Mouse (Mus musculus) hindbrain, embryonic 15.5 days (tissue): ENCODE data around the gene Moxd1. TPM values are rescaled to one million over a fixed set of nuclear protein-coding genes. Genes with fewer than 3 reads are reported as not detected.
A peak's percentile ranks its signal among the peaks of the same experiment; 100 is the strongest.

Source experiments
- ATAC-seq: fragments of 200-750 bp; cut with Nextera tagmentation; 2 replicates; pipeline ENCODE4 v1.8.0; 2017; ENCODE audit warnings: low read depth, moderate number of reproducible peaks, moderate TSS enrichment; ENCODE audit not compliant: low FRiP score
- H3K27ac ChIP-seq: fragments of 300-500 bp; sonication (generic); replicated peaks from 2 replicates; pipeline ENCODE4 v1.5.1; 2015; ENCODE audit warnings: mild to moderate bottlenecking, inconsistent platforms
- H3K27me3 ChIP-seq: fragments of 300-500 bp; sonication (generic); 2 replicates; pipeline ENCODE4 v1.6.1; 2015; ENCODE audit warnings: control low read depth, inconsistent platforms
- H3K36me3 ChIP-seq: fragments of 300-500 bp; sonication (generic); 2 replicates; pipeline ENCODE4 v1.6.1; 2015; ENCODE audit warnings: control low read depth, inconsistent platforms
- H3K4me1 ChIP-seq: fragments of 300-500 bp; sonication (generic); replicated peaks from 2 replicates; pipeline ENCODE4 v1.6.1; 2015; ENCODE audit warnings: control low read depth, inconsistent platforms
- H3K4me2 ChIP-seq: fragments of 300-500 bp; sonication (generic); 2 replicates; pipeline ENCODE4 v1.6.1; 2015; ENCODE audit warnings: moderate library complexity, mild to moderate bottlenecking, inconsistent platforms
- H3K4me3 ChIP-seq: fragments of 300-500 bp; sonication (generic); 2 replicates; pipeline ENCODE4 v1.5.1; 2015; ENCODE audit warnings: mild to moderate bottlenecking, inconsistent platforms
- H3K9ac ChIP-seq: fragments of 300-500 bp; sonication (generic); 2 replicates; pipeline ENCODE4 v1.6.1; 2015; ENCODE audit warnings: inconsistent platforms
- H3K9me3 ChIP-seq: fragments of 300-500 bp; sonication (generic); 2 replicates; pipeline ENCODE4 v1.6.1; 2016; ENCODE audit warnings: control low read depth, inconsistent platforms
- WGBS: fragments of 180-500 bp; shearing (Covaris S2); methylation state at CpG from one replicate; pipeline ENCODE4 v1.1.7; 2015; 5-methylcytosine and 5-hydroxymethylcytosine counted together
- polyA plus RNA-seq: library from polyadenylated mRNA; unstranded; fragments of >200 nt; fragmentation: Nextera tagmentation; extraction: Ambion mirVana; gene quantifications from 2 replicates; pipeline ENCODE4 v1.2.1, GENCODE M21; 2015

Gene Moxd1
- polyA plus RNA-seq, 1 experiment from 2014 or later = 6.8 TPM

- Histone ChIP-seq H3K4me1 (peaks cover 15% of the 10 kb centered on the region), H3K36me3 (no peaks in the 10 kb centered on the region), H3K27me3 (no peaks in the 10 kb centered on the region), H3K4me2 (no peak overlapping the region), H3K4me3 (no peak overlapping the region), H3K27ac (no peak overlapping the region), H3K9me3 (no peaks in the 10 kb centered on the region), H3K9ac (no peak overlapping the region)
- 78% methylated on average over 4 of the region's 4 CpGs for WGBS
- no peak for ATAC-seq
Measured at GRCm38 (mm10) chr10:24232281-24232680, 9.0 kb downstream of the Moxd1 start.

- peak overlapping the region; percentile 47 for H3K4me2 ChIP-seq
- H3K4me3 ChIP-seq = peak overlapping the region; percentile 7
- no peaks in the 10 kb centered on the region for H3K27me3 ChIP-seq
- no peaks in the 10 kb centered on the region for H3K9me3 ChIP-seq
- H3K4me1 ChIP-seq = peaks cover 9% of the 10 kb centered on the region; the same call in 1 of the 2 replicates
- H3K36me3 ChIP-seq = no peaks in the 10 kb centered on the region
- 37% methylated on average over 23 of the region's 23 CpGs for WGBS
- 0 out of 2 replicates have a peak, but pooled peaks have one; percentile 45 for ATAC-seq
- no peak overlapping the region for H3K27ac ChIP-seq
- H3K9ac ChIP-seq = peak overlapping the region; percentile 14; the same call in 1 of the 2 replicates
Measured at GRCm38 (mm10) chr10:24235426-24236283, 12.3 kb downstream of the Moxd1 start.

GRCm38 (mm10) chr10:24246815-24247214 is 23.5 kb downstream of the Moxd1 start:
- no peak overlapping the region for H3K9ac ChIP-seq
- no peaks in the 10 kb centered on the region for H3K9me3 ChIP-seq
- no peaks in the 10 kb centered on the region for H3K36me3 ChIP-seq
- H3K27ac ChIP-seq = no peak overlapping the region
- 92% methylated on average over 4 of the region's 4 CpGs for WGBS
- no peaks in the 10 kb centered on the region for H3K27me3 ChIP-seq
- no peak overlapping the region for H3K4me3 ChIP-seq
- H3K4me1 ChIP-seq = no peaks in the 10 kb centered on the region
- no peak overlapping the region for H3K4me2 ChIP-seq
- ATAC-seq = no peak

- H3K4me3 ChIP-seq = no peak overlapping the region
- no peak overlapping the region for H3K9ac ChIP-seq
- no peak for ATAC-seq
- no peaks in the 10 kb centered on the region for H3K9me3 ChIP-seq
- no peak overlapping the region for H3K4me2 ChIP-seq
- H3K4me1 ChIP-seq = no peaks in the 10 kb centered on the region
- H3K27ac ChIP-seq = no peak overlapping the region
- H3K36me3 ChIP-seq = no peaks in the 10 kb centered on the region
- H3K27me3 ChIP-seq = no peaks in the 10 kb centered on the region
Measured at GRCm38 (mm10) chr10:24248116-24248515, 24.8 kb downstream of the Moxd1 start.

GRCm38 (mm10) chr10:24251631-24252030 is 28.3 kb downstream of the Moxd1 start:
- Histone ChIP-seq H3K27ac (no peak overlapping the region), H3K27me3 (no peaks in the 10 kb centered on the region), H3K4me2 (no peak overlapping the region), H3K9me3 (no peaks in the 10 kb centered on the region), H3K4me3 (no peak overlapping the region), H3K36me3 (no peaks in the 10 kb centered on the region), H3K9ac (no peak overlapping the region), H3K4me1 (no peaks in the 10 kb centered on the region)
- no peak for ATAC-seq

- Histone ChIP-seq H3K27me3 (no peaks in the 10 kb centered on the region), H3K4me3 (no peak overlapping the region), H3K9me3 (no peaks in the 10 kb centered on the region), H3K9ac (no peak overlapping the region), H3K27ac (no peak overlapping the region), H3K36me3 (no peaks in the 10 kb centered on the region), H3K4me1 (no peaks in the 10 kb centered on the region), H3K4me2 (no peak overlapping the region)
- ATAC-seq = no peak
- 83% methylated on average over 7 of the region's 7 CpGs for WGBS
Measured at GRCm38 (mm10) chr10:24258150-24258549, 34.8 kb downstream of the Moxd1 start.

- Histone ChIP-seq H3K9me3 (no peaks in the 10 kb centered on the region), H3K4me3 (no peak overlapping the region), H3K27me3 (no peaks in the 10 kb centered on the region), H3K9ac (no peak overlapping the region), H3K4me1 (no peaks in the 10 kb centered on the region), H3K27ac (no peak overlapping the region), H3K36me3 (no peaks in the 10 kb centered on the region), H3K4me2 (no peak overlapping the region)
- ATAC-seq = no peak
- WGBS = 36% methylated on average over 3 of the region's 3 CpGs
Measured at GRCm38 (mm10) chr10:24258885-24259284, 35.6 kb downstream of the Moxd1 start.

- ATAC-seq = no peak
- no peaks in the 10 kb centered on the region for H3K4me1 ChIP-seq
- WGBS = 82% methylated on average over 5 of the region's 5 CpGs
Measured at GRCm38 (mm10) chr10:24259794-24260590, 36.7 kb downstream of the Moxd1 start.

GRCm38 (mm10) chr10:24267520-24267919 is 44.2 kb downstream of the Moxd1 start:
- H3K27me3 ChIP-seq = no peaks in the 10 kb centered on the region
- no peak overlapping the region for H3K4me3 ChIP-seq
- no peaks in the 10 kb centered on the region for H3K9me3 ChIP-seq
- no peak for ATAC-seq
- WGBS = 64% methylated on average over 2 of the region's 2 CpGs
- H3K36me3 ChIP-seq = no peaks in the 10 kb centered on the region
- no peak overlapping the region for H3K9ac ChIP-seq
- no peak overlapping the region for H3K27ac ChIP-seq
- H3K4me2 ChIP-seq = no peak overlapping the region
- H3K4me1 ChIP-seq = no peaks in the 10 kb centered on the region

More at GRCm38 (mm10) chr10:24259794-24260590, 36.7 kb downstream of the Moxd1 start:
- no peak overlapping the region for H3K9ac ChIP-seq
- no peaks in the 10 kb centered on the region for H3K27me3 ChIP-seq
- H3K9me3 ChIP-seq = no peaks in the 10 kb centered on the region
- H3K36me3 ChIP-seq = no peaks in the 10 kb centered on the region
- H3K27ac ChIP-seq = no peak overlapping the region
- no peak overlapping the region for H3K4me3 ChIP-seq
- no peak overlapping the region for H3K4me2 ChIP-seq

- Histone ChIP-seq H3K9ac (no peak overlapping the region), H3K27ac (no peak overlapping the region), H3K9me3 (no peaks in the 10 kb centered on the region), H3K4me3 (no peak overlapping the region), H3K4me2 (no peak overlapping the region), H3K27me3 (no peaks in the 10 kb centered on the region), H3K4me1 (no peaks in the 10 kb centered on the region), H3K36me3 (no peaks in the 10 kb centered on the region)
- WGBS = 71% methylated on average over 6 of the region's 6 CpGs
- ATAC-seq = no peak
Measured at GRCm38 (mm10) chr10:24271077-24271637, 47.8 kb downstream of the Moxd1 start.

GRCm38 (mm10) chr10:24276211-24276610 is 52.9 kb downstream of the Moxd1 start:
- no peak overlapping the region for H3K27ac ChIP-seq
- H3K9ac ChIP-seq = no peak overlapping the region
- H3K27me3 ChIP-seq = no peaks in the 10 kb centered on the region
- H3K9me3 ChIP-seq = no peaks in the 10 kb centered on the region
- WGBS = 67% methylated on average over 7 of the region's 7 CpGs
- no peaks in the 10 kb centered on the region for H3K36me3 ChIP-seq
- H3K4me2 ChIP-seq = no peak overlapping the region
- no peak overlapping the region for H3K4me3 ChIP-seq
- no peak for ATAC-seq
- H3K4me1 ChIP-seq = no peaks in the 10 kb centered on the region

GRCm38 (mm10) chr10:24282650-24283049 is 59.3 kb downstream of the Moxd1 start:
- ATAC-seq = no peak
- Histone ChIP-seq H3K36me3 (no peaks in the 10 kb centered on the region), H3K27me3 (no peaks in the 10 kb centered on the region), H3K9ac (no peak overlapping the region), H3K4me3 (no peak overlapping the region), H3K4me2 (no peak overlapping the region), H3K4me1 (no peaks in the 10 kb centered on the region), H3K9me3 (no peaks in the 10 kb centered on the region), H3K27ac (no peak overlapping the region)
- WGBS = 59% methylated on average over 5 of the region's 5 CpGs
